Mouse (Mus musculus): ENCODE data around the gene Btf3. TPM values are rescaled to one million over a fixed set of nuclear protein-coding genes. Genes with fewer than 3 reads are reported as not detected.

The Btf3 gene
- polyA plus RNA-seq, 1 experiment: 1,169 TPM

DNA sequence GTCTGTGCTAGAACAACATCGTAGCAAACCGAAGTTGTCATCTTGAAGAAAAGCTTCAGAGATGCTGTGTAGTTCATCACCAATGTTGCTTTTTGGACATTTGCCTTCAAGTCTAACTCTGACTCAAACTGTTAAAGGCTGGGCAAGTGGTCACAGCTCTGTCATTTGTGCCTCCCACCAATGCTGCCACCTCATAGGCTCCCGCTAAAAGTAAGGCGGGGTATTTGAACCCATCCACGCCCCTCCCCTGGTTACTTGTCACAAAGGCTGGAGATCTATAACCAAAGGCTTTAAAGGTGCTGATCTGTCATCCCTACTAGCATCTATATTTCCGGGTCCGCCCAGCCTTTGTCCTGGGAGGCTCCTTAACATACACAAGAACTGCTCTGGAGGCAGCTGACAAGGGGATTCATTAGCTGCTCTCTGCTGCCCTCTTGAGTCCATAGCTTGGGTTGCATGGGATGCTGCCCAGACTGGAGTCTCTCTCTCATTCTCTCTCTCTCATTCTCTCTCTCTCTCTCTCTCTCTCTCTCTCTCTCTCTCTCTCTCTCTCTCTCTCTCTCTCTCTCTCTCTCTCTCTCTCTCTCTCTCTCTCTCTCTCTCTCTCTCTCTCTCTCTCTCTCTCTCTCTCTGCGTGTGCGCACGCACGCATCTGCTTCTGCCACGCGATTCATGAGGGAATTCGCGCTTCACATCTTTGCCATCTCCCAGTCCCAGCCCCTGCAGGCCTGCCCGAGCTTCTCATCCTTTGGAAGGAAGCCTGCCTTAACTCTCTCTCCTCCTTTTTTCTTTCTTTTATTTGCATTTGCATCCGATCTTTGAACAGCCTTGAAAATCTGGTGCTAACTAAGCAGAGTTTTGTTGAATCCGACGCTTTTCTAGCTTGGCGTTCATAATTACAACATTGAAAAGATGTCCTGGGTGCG is 17.7 kb downstream of the Btf3 start:
- Histone ChIP-seq H3K27me3 (ENCODE audit: control insufficient read depth, insufficient read depth, low read length, poor library complexity, severe bottlenecking) (no peaks in the 10 kb centered on the region), H3K4me1 (ENCODE audit: control insufficient read depth, insufficient read depth, low read length) (peaks cover 4% of the 10 kb centered on the region), H3K4me3 (ENCODE audit: low read depth, low read length) (no peak overlapping the region), H3K36me3 (ENCODE audit: control insufficient read depth, insufficient read depth, low read length, poor library complexity, severe bottlenecking) (no peaks in the 10 kb centered on the region), H3K27ac (ENCODE audit: insufficient read depth, low read length) (no peak overlapping the region), H3K9me3 (replicated peaks; ENCODE audit: control insufficient read depth, insufficient read depth, low read length, poor library complexity, severe bottlenecking) (no peaks in the 10 kb centered on the region), H3K9ac (ENCODE audit: low read depth, poor library complexity, severe bottlenecking) (no peak overlapping the region)
- TF ChIP-seq POLR2A (IDR thresholded peaks at IDR 0.05; ENCODE audit: insufficient read depth, low read length) (no peak), CTCF (IDR thresholded peaks at IDR 0.05; ENCODE audit: low read depth, low read length) (peak; percentile 69), EP300 (IDR thresholded peaks at IDR 0.05; ENCODE audit: insufficient read depth, low read depth, low read length) (no peak)

DNA sequence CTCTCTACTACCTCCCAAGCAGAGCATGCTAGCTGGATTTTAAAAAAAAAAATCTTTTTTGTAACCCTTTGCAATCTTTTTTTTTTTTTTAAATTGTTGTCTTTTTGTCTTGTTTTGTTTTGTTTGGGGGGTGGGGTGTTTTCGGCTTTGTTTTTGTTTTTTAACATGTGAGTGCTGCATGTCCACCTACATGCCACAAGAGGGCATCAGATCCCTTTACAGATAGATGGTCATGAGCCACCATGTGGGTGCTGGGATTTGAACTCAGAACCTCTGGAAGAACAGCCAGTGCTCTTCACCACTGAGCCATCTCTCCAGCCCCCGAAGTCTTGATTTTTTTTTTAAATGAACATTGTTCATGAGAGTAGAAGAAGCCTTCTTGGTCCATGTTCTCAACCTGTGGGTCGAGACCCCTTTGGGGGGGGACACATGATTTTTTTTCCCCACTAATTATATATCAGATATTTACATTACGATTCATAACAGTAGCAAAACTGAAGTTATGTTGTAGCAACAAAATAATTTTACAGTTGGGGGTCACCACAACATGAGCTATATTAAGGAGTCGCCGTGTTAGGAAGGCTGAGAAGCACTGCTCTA is 18.8 kb downstream of the Btf3 start:
- Histone ChIP-seq H3K4me3 (ENCODE audit: low read depth, low read length) (no peak overlapping the region), H3K9me3 (replicated peaks; ENCODE audit: control insufficient read depth, insufficient read depth, low read length, poor library complexity, severe bottlenecking) (no peaks in the 10 kb centered on the region), H3K4me1 (ENCODE audit: control insufficient read depth, insufficient read depth, low read length) (peaks cover 4% of the 10 kb centered on the region), H3K27me3 (ENCODE audit: control insufficient read depth, insufficient read depth, low read length, poor library complexity, severe bottlenecking) (no peaks in the 10 kb centered on the region), H3K27ac (ENCODE audit: insufficient read depth, low read length) (no peak overlapping the region), H3K9ac (ENCODE audit: low read depth, poor library complexity, severe bottlenecking) (no peak overlapping the region), H3K36me3 (ENCODE audit: control insufficient read depth, insufficient read depth, low read length, poor library complexity, severe bottlenecking) (no peaks in the 10 kb centered on the region)
- TF ChIP-seq EP300 (IDR thresholded peaks at IDR 0.05; ENCODE audit: insufficient read depth, low read depth, low read length): no peak
- TF ChIP-seq CTCF (IDR thresholded peaks at IDR 0.05; ENCODE audit: low read depth, low read length): peak; percentile 2

DNA sequence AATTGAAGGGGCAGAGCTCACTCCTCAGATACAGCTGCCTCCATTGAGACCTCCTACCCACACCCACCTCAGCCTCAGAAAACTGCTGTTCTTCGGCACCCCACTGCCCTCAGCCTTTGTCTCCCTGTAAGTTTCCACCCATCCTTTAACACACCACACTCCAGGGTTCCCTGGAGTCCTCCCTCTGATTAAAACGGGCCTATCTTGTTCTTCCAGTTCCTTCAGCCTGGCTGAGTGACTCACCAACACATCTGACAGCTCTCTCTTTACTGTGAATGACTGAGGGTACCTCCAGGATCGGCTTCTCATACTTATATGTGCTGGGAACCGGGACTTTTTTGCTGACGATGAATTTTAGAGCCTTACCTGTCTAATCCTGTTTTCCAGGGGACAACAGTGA is 20.7 kb downstream of the Btf3 start:
- H3K27ac ChIP-seq (ENCODE audit: insufficient read depth, low read length): 0 out of 2 replicates have a peak overlapping the region, but pooled peaks have one; percentile 46
- no peaks in the 10 kb centered on the region for H3K36me3 ChIP-seq (ENCODE audit: control insufficient read depth, insufficient read depth, low read length, poor library complexity, severe bottlenecking)
- H3K9ac ChIP-seq (ENCODE audit: low read depth, poor library complexity, severe bottlenecking): no peak overlapping the region
- H3K9me3 ChIP-seq (replicated peaks; ENCODE audit: control insufficient read depth, insufficient read depth, low read length, poor library complexity, severe bottlenecking): no peaks in the 10 kb centered on the region
- no peak overlapping the region for H3K4me3 ChIP-seq (ENCODE audit: low read depth, low read length)
- TF ChIP-seq CTCF (IDR thresholded peaks at IDR 0.05; ENCODE audit: low read depth, low read length) (no peak), EP300 (IDR thresholded peaks at IDR 0.05; ENCODE audit: insufficient read depth, low read depth, low read length) (peak; percentile 7; the same call in 1 of the 2 replicates)
- no peaks in the 10 kb centered on the region for H3K27me3 ChIP-seq (ENCODE audit: control insufficient read depth, insufficient read depth, low read length, poor library complexity, severe bottlenecking)
- peaks cover 4% of the 10 kb centered on the region for H3K4me1 ChIP-seq (ENCODE audit: control insufficient read depth, insufficient read depth, low read length)

DNA sequence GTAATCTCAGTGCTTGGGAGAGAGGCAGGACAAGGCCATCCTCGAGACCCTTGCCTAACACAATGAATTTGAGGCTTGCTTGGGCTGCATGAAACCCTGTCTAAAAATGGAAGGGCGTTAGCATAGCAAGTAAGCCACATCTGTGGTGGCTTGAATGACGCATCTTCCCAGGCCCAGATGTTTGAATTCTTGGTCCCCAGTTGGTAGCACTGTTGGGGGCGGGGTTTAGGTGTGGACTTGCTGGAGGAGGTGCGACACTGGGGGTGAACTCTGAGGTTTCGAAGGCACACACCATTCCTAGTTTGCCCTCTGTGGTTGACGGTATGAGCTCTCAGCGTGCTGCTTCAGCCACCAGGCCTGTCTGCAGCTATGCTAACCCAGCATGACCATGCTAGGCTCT is 25.1 kb downstream of the Btf3 start:
- H3K27ac ChIP-seq (ENCODE audit: insufficient read depth, low read length): no peak overlapping the region
- H3K4me1 ChIP-seq (ENCODE audit: control insufficient read depth, insufficient read depth, low read length): peaks cover 2% of the 10 kb centered on the region
- no peak overlapping the region for H3K4me3 ChIP-seq (ENCODE audit: low read depth, low read length)
- no peaks in the 10 kb centered on the region for H3K36me3 ChIP-seq (ENCODE audit: control insufficient read depth, insufficient read depth, low read length, poor library complexity, severe bottlenecking)
- no peaks in the 10 kb centered on the region for H3K9me3 ChIP-seq (replicated peaks; ENCODE audit: control insufficient read depth, insufficient read depth, low read length, poor library complexity, severe bottlenecking)
- no peaks in the 10 kb centered on the region for H3K27me3 ChIP-seq (ENCODE audit: control insufficient read depth, insufficient read depth, low read length, poor library complexity, severe bottlenecking)
- TF ChIP-seq EP300 (IDR thresholded peaks at IDR 0.05; ENCODE audit: insufficient read depth, low read depth, low read length) (no peak), POLR2A (IDR thresholded peaks at IDR 0.05; ENCODE audit: insufficient read depth, low read length) (no peak), CTCF (IDR thresholded peaks at IDR 0.05; ENCODE audit: low read depth, low read length) (no peak)
- no peak overlapping the region for H3K9ac ChIP-seq (ENCODE audit: low read depth, poor library complexity, severe bottlenecking)

DNA sequence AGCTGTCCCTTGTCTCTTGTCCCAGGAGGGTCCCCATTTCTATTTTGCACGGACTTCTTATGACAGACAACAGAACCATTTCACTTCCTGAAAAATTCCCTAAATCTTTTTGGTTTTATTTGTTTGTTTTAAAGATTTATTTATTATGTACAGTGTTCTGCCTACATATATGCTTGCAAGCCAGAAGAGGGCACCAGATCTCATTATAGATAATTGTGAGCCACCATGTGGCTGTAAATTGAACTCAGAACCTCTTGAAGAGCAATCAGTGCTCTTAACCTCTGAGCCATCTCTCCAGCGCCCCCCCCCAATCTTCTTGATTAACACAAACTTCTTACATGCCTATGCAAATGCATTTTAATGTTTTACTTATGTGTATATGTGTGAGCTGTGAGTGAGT is 26.1 kb downstream of the Btf3 start:
- no peak overlapping the region for H3K9ac ChIP-seq (ENCODE audit: low read depth, poor library complexity, severe bottlenecking)
- no peaks in the 10 kb centered on the region for H3K9me3 ChIP-seq (replicated peaks; ENCODE audit: control insufficient read depth, insufficient read depth, low read length, poor library complexity, severe bottlenecking)
- no peak overlapping the region for H3K27ac ChIP-seq (ENCODE audit: insufficient read depth, low read length)
- no peaks in the 10 kb centered on the region for H3K36me3 ChIP-seq (ENCODE audit: control insufficient read depth, insufficient read depth, low read length, poor library complexity, severe bottlenecking)
- TF ChIP-seq EP300 (IDR thresholded peaks at IDR 0.05; ENCODE audit: insufficient read depth, low read depth, low read length) (no peak), CTCF (IDR thresholded peaks at IDR 0.05; ENCODE audit: low read depth, low read length) (no peak), POLR2A (IDR thresholded peaks at IDR 0.05; ENCODE audit: insufficient read depth, low read length) (no peak)
- no peaks in the 10 kb centered on the region for H3K27me3 ChIP-seq (ENCODE audit: control insufficient read depth, insufficient read depth, low read length, poor library complexity, severe bottlenecking)
- H3K4me3 ChIP-seq (ENCODE audit: low read depth, low read length): no peak overlapping the region
- H3K4me1 ChIP-seq (ENCODE audit: control insufficient read depth, insufficient read depth, low read length): no peaks in the 10 kb centered on the region

All from ES-Bruce4 (cell line).